Mouse (Mus musculus): ENCODE data around the gene Zbtb20.

GRCm38 (mm10) chr16:43415864-43416263 lies 540.2 kb downstream of the Zbtb20 start:
- TF ChIP-seq CTCF (IDR thresholded peaks at IDR 0.05) (no peak), POLR2A (IDR thresholded peaks at IDR 0.05; ENCODE audit: insufficient read depth, low read depth, low read length) (no peak)

All from heart, adult 2 months (tissue).